Mouse (Mus musculus) forebrain, embryonic 16.5 days (tissue): ENCODE measurements around the gene Ccdc160. TPM values are rescaled to one million over a fixed set of nuclear protein-coding genes. Genes with fewer than 3 reads are reported as not detected.

Experiments
- ATAC-seq: fragments of 200-750 bp; cut with Nextera tagmentation; 2 replicates; pipeline ENCODE4 v1.8.0; 2017; ENCODE audit warnings: mild to moderate bottlenecking, moderate library complexity
- H3K27ac ChIP-seq: fragments of 300-500 bp; sonication (generic); 2 replicates; pipeline ENCODE4 v1.5.1; 2014; ENCODE audit warnings: low read length, control low read depth
- H3K27me3 ChIP-seq: fragments of 300-500 bp; sonication (generic); replicated peaks from 2 replicates; pipeline ENCODE4 v1.6.1; 2014; ENCODE audit warnings: low read length; ENCODE audit not compliant: control insufficient read depth, insufficient read depth
- H3K36me3 ChIP-seq: fragments of 300-500 bp; sonication (generic); 2 replicates; pipeline ENCODE4 v1.6.1; 2014; ENCODE audit not compliant: control insufficient read depth, insufficient read depth
- H3K4me1 ChIP-seq: fragments of 300-500 bp; sonication (generic); replicated peaks from 2 replicates; pipeline ENCODE4 v1.6.1; 2014; ENCODE audit warnings: low read length; ENCODE audit not compliant: control insufficient read depth, insufficient read depth
- H3K4me2 ChIP-seq: fragments of 300-500 bp; sonication (generic); 2 replicates; pipeline ENCODE4 v1.6.1; 2014; ENCODE audit warnings: mild to moderate bottlenecking, low read length, control low read depth
- H3K4me3 ChIP-seq: fragments of 300-500 bp; sonication (generic); replicated peaks from 2 replicates; pipeline ENCODE4 v1.5.1; 2014; ENCODE audit warnings: mild to moderate bottlenecking, low read length, control low read depth
- H3K9ac ChIP-seq: fragments of 300-500 bp; sonication (generic); replicated peaks from 2 replicates; pipeline ENCODE4 v1.6.1; 2014; ENCODE audit warnings: low read depth, low read length, control low read depth
- H3K9me3 ChIP-seq: fragments of 300-500 bp; sonication (generic); 2 replicates; pipeline ENCODE4 v1.6.1; 2016; ENCODE audit warnings: low read length; ENCODE audit not compliant: control insufficient read depth
- WGBS: fragments of 180-500 bp; shearing (Covaris S2); extraction: QIAGEN DNeasy Blood & Tissue Kit; methylation state at CpG from one replicate; pipeline ENCODE4 v1.1.7; 2014; 5-methylcytosine and 5-hydroxymethylcytosine counted together
- microRNA counts: library from miRNA; unstranded; fragments of <30 nt; microRNA quantifications from one replicate; lab custom pipeline; 2016
- microRNA-seq: library from miRNA; unstranded; fragments of <30 nt; microRNA quantifications from one replicate; pipeline ENCODE4, GENCODE M21; 2017
- polyA plus RNA-seq: library from polyadenylated mRNA; unstranded; fragments of >200 nt; fragmentation: Nextera tagmentation; extraction: Ambion mirVana; gene quantifications from 2 replicates; pipeline ENCODE4 v1.2.1, GENCODE M21; 2015

The Ccdc160 gene
- polyA plus RNA-seq, 1 experiment from 2014 or later, result 3.3 TPM

GRCm38 (mm10) chrX:52798255-52798654 lies 7.3 kb downstream of the Ccdc160 start:
- ATAC-seq, result no peak
- H3K36me3 ChIP-seq, result no peaks in the 10 kb centered on the region
- WGBS, result 68% methylated on average over 14 of the region's 14 CpGs
- H3K9me3 ChIP-seq, result no peaks in the 10 kb centered on the region
- no peak overlapping the region for H3K27ac ChIP-seq
- no peak overlapping the region for H3K4me2 ChIP-seq
- no peaks in the 10 kb centered on the region for H3K27me3 ChIP-seq
- no peak overlapping the region for H3K4me3 ChIP-seq
- no peaks in the 10 kb centered on the region for H3K4me1 ChIP-seq
- no peak overlapping the region for H3K9ac ChIP-seq

GRCm38 (mm10) chrX:52799566-52799965 lies 8.6 kb downstream of the Ccdc160 start:
- 33% methylated on average over 6 of the region's 6 CpGs for WGBS

GRCm38 (mm10) chrX:52819338-52819737 lies 28.3 kb downstream of the Ccdc160 start:
- 61% methylated on average over 3 of the region's 3 CpGs for WGBS

More at GRCm38 (mm10) chrX:52799566-52799965, 8.6 kb downstream of the Ccdc160 start:
- Histone ChIP-seq H3K9me3 (no peaks in the 10 kb centered on the region), H3K27me3 (no peaks in the 10 kb centered on the region), H3K4me1 (no peaks in the 10 kb centered on the region), H3K27ac (no peak overlapping the region), H3K4me3 (no peak overlapping the region), H3K36me3 (no peaks in the 10 kb centered on the region), H3K9ac (no peak overlapping the region), H3K4me2 (no peak overlapping the region)
- no peak for ATAC-seq

More at GRCm38 (mm10) chrX:52819338-52819737, 28.3 kb downstream of the Ccdc160 start:
- Histone ChIP-seq H3K4me2 (no peak overlapping the region), H3K36me3 (no peaks in the 10 kb centered on the region), H3K9me3 (no peaks in the 10 kb centered on the region), H3K27me3 (no peaks in the 10 kb centered on the region), H3K4me1 (no peaks in the 10 kb centered on the region), H3K4me3 (no peak overlapping the region), H3K9ac (no peak overlapping the region), H3K27ac (no peak overlapping the region)
- no peak for ATAC-seq

MicroRNAs encoded within 50 kb of the gene (microRNA counts, 519-probe panel; counts per million panel counts)
- microRNA mmu-miR-106a+mmu-miR-17 (lab: Ali Mortazavi, UCI) (4,519 counts per million, percentile 96 among the panel's probes with 10 or more counts), microRNA mmu-miR-18b (lab: Ali Mortazavi, UCI) (not detected), microRNA mmu-miR-363 (lab: Ali Mortazavi, UCI) (532 counts per million, percentile 2 among the panel's probes with 10 or more counts)

Small RNA genes within 50 kb of the gene (microRNA-seq; reads per million reads assigned to microRNA genes)
- gene Mir106a (237 reads per million, percentile 65 among the genes with 10 or more reads in this experiment), gene Mir18b (28.3 reads per million, percentile 38 among the genes with 10 or more reads in this experiment), gene Mir19b-2 (4.4 reads per million, percentile 19 among the genes with 10 or more reads in this experiment), gene Mir20b (164 reads per million, percentile 60 among the genes with 10 or more reads in this experiment), gene Mir363 (206 reads per million, percentile 63 among the genes with 10 or more reads in this experiment), gene Mir92-2 (72.1 reads per million, percentile 49 among the genes with 10 or more reads in this experiment)

Other genes with a start within 250 kb of the Ccdc160 start
- gene Gpc3, start 177.2 kb upstream of the Ccdc160 start, polyA plus RNA-seq, result 35.8 and 48.2 TPM in 2 replicates
- gene Phf6, start 121.1 kb downstream of the Ccdc160 start, polyA plus RNA-seq, result 97.6 and 116 TPM in 2 replicates
- gene Hprt, start 196.9 kb downstream of the Ccdc160 start, polyA plus RNA-seq, result 88.1 and 93.3 TPM in 2 replicates